Mouse (Mus musculus): ENCODE measurements around the gene Cdk14. TPM values are rescaled to one million over a fixed set of nuclear protein-coding genes. Genes with fewer than 3 reads are reported as not detected.
A peak's percentile ranks its signal among the peaks of the same experiment; 100 is the strongest.
"Not testable (repeated sequence)": the region's sequence is repeated elsewhere in the genome, so short reads cannot be mapped to it uniquely, and the experiment has no call there.

The Cdk14 gene
- polyA plus RNA-seq, 1 experiment from 2014 or later: 25.5 TPM

DNA sequence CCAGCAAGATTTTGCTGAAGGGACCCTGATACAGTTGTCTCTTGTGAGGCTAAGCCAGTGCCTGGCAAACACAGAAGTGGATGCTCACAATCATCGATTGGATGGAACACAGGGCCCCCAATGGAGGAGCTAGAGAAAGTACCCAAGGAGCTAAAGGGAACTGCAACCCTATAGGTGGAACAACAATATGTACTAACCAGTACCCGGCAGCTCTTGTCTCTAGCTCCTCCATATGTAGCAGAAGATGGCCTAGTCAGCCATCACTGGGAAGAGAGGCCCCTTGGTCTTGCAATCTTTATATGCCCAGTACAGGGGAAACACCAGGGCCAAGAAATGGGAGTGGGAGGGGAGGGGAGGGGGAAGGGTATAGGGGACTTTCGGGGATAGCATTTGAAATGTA lies 515.2 kb downstream of the Cdk14 start:
- H3K27ac ChIP-seq (ENCODE audit: low read depth, low read length); H3K9ac ChIP-seq (ENCODE audit: low read length); H3K27me3 ChIP-seq (ENCODE audit: control insufficient read depth, insufficient read depth, low read length); ATAC-seq (ENCODE audit: low FRiP score); H3K9me3 ChIP-seq (ENCODE audit: control insufficient read depth, low read length); H3K4me2 ChIP-seq; H3K4me1 ChIP-seq (ENCODE audit: control insufficient read depth, insufficient read depth, low read length); H3K36me3 ChIP-seq (ENCODE audit: control insufficient read depth, insufficient read depth, low read length); H3K4me3 ChIP-seq (ENCODE audit: low read depth, low read length): not testable (repeated sequence)
- 89% methylated on average over 3 of the region's 3 CpGs for WGBS
- DNase-seq (ENCODE audit: low spot score, missing footprints): peak; percentile 53

GRCm38 (mm10) chr5:4898241-4898640 lies 521.9 kb downstream of the Cdk14 start:
- Histone ChIP-seq H3K9me3 (ENCODE audit: control insufficient read depth, low read length) (no peaks in the 10 kb centered on the region), H3K4me1 (ENCODE audit: control insufficient read depth, insufficient read depth, low read length) (no peaks in the 10 kb centered on the region), H3K27ac (ENCODE audit: low read depth, low read length) (no peak overlapping the region), H3K36me3 (ENCODE audit: control insufficient read depth, insufficient read depth, low read length) (no peaks in the 10 kb centered on the region), H3K9ac (ENCODE audit: low read length) (no peak overlapping the region), H3K4me3 (ENCODE audit: low read depth, low read length) (no peak overlapping the region), H3K4me2 (no peak overlapping the region), H3K27me3 (ENCODE audit: control insufficient read depth, insufficient read depth, low read length) (no peaks in the 10 kb centered on the region)
- WGBS: 95% methylated on average over 2 of the region's 2 CpGs
- ATAC-seq (ENCODE audit: low FRiP score) (no peak), DNase-seq (ENCODE audit: low spot score, missing footprints) (peak; percentile 88)

- no peak overlapping the region for H3K27ac ChIP-seq (ENCODE audit: low read depth, low read length)
These were observed 525.1 kb downstream of the Cdk14 start for GRCm38 (mm10) chr5:4894988-4895387.

DNA sequence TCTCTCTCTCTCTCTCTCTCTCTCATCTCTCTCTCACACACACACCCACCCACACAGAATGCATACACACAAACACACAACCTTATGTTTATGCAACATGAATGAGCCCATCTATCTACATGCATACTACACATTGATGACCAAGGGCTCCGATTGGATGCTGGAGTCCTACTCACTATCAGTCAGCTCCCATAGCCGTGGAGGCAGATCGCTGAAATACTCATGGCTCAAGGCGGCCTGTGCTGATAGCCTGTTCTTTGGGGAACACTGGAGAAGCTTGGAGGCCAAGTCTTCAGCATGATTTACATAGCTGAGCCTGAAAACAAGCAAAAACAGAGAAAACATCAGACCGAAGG lies 526.3 kb downstream of the Cdk14 start:
- no peaks in the 10 kb centered on the region for H3K4me1 ChIP-seq (ENCODE audit: control insufficient read depth, insufficient read depth, low read length)
- no peaks in the 10 kb centered on the region for H3K36me3 ChIP-seq (ENCODE audit: control insufficient read depth, insufficient read depth, low read length)
- 80% methylated on average over 5 of the region's 5 CpGs for WGBS
- DNase-seq (ENCODE audit: low spot score, missing footprints) (peak; percentile 75), ATAC-seq (ENCODE audit: low FRiP score) (no peak)
- no peaks in the 10 kb centered on the region for H3K27me3 ChIP-seq (ENCODE audit: control insufficient read depth, insufficient read depth, low read length)
- H3K27ac ChIP-seq (ENCODE audit: low read depth, low read length): no peak overlapping the region
- no peak overlapping the region for H3K4me3 ChIP-seq (ENCODE audit: low read depth, low read length)
- H3K9ac ChIP-seq (ENCODE audit: low read length): no peak overlapping the region
- H3K4me2 ChIP-seq: no peak overlapping the region
- H3K9me3 ChIP-seq (ENCODE audit: control insufficient read depth, low read length): no peaks in the 10 kb centered on the region

More at GRCm38 (mm10) chr5:4894988-4895387, 525.1 kb downstream of the Cdk14 start:
- Histone ChIP-seq H3K27me3 (ENCODE audit: control insufficient read depth, insufficient read depth, low read length) (no peaks in the 10 kb centered on the region), H3K9me3 (ENCODE audit: control insufficient read depth, low read length) (no peaks in the 10 kb centered on the region), H3K9ac (ENCODE audit: low read length) (no peak overlapping the region), H3K4me1 (ENCODE audit: control insufficient read depth, insufficient read depth, low read length) (no peaks in the 10 kb centered on the region), H3K4me3 (ENCODE audit: low read depth, low read length) (no peak overlapping the region), H3K4me2 (no peak overlapping the region), H3K36me3 (ENCODE audit: control insufficient read depth, insufficient read depth, low read length) (no peaks in the 10 kb centered on the region)
- WGBS: 78% methylated on average over 3 of the region's 3 CpGs
- ATAC-seq (ENCODE audit: low FRiP score) (no peak), DNase-seq (ENCODE audit: low spot score, missing footprints) (peak; percentile 17)

DNA sequence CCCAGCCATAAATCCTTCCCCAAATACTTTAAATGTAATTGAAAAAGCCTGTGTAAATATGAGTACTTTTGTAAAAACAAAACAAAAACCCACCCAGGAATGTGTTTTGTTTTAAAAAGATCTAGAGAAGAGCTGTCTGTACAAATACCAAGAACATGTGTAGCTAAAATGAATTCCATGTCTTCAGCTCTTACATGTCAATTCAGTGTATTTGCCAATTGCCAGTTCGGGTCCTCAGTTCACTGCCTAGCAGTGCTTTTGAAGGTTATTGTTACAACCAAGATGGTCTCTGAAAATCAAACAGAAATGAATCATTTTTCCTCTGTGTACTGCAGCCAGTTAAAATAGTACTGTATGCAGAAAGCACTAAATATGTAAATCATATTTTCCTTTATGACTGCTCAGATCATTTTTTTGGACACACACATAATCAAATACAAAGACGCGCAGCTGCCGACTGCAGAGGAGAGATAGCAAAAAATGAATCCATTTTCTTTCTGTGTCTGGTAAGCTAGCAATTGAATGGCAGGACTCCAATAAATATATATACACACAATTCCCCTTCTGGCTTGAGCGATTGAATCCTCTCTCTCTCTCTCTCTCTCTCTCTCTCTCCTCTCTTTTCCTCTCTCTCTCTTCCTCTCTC lies 526.8 kb downstream of the Cdk14 start:
- Histone ChIP-seq H3K36me3 (ENCODE audit: control insufficient read depth, insufficient read depth, low read length) (no peaks in the 10 kb centered on the region), H3K27me3 (ENCODE audit: control insufficient read depth, insufficient read depth, low read length) (no peaks in the 10 kb centered on the region), H3K4me2 (no peak overlapping the region), H3K4me1 (ENCODE audit: control insufficient read depth, insufficient read depth, low read length) (no peaks in the 10 kb centered on the region), H3K4me3 (ENCODE audit: low read depth, low read length) (no peak overlapping the region), H3K27ac (ENCODE audit: low read depth, low read length) (no peak overlapping the region), H3K9ac (ENCODE audit: low read length) (no peak overlapping the region), H3K9me3 (ENCODE audit: control insufficient read depth, low read length) (no peaks in the 10 kb centered on the region)
- 80% methylated on average over 5 of the region's 5 CpGs for WGBS
- ATAC-seq (ENCODE audit: low FRiP score) (no peak), DNase-seq (ENCODE audit: low spot score, missing footprints) (peak; percentile 81)

- Histone ChIP-seq H3K9ac (ENCODE audit: low read length) (no peak overlapping the region), H3K4me2 (no peak overlapping the region), H3K36me3 (ENCODE audit: control insufficient read depth, insufficient read depth, low read length) (no peaks in the 10 kb centered on the region), H3K4me1 (ENCODE audit: control insufficient read depth, insufficient read depth, low read length) (no peaks in the 10 kb centered on the region), H3K27ac (ENCODE audit: low read depth, low read length) (no peak overlapping the region; the same call in 1 of the 2 replicates), H3K27me3 (ENCODE audit: control insufficient read depth, insufficient read depth, low read length) (no peaks in the 10 kb centered on the region), H3K4me3 (ENCODE audit: low read depth, low read length) (no peak overlapping the region), H3K9me3 (ENCODE audit: control insufficient read depth, low read length) (no peaks in the 10 kb centered on the region)
- DNase-seq (ENCODE audit: low spot score, missing footprints) (no peak), ATAC-seq (ENCODE audit: low FRiP score) (no peak)
- 79% methylated on average over 4 of the region's 4 CpGs for WGBS
These were observed 527.4 kb downstream of the Cdk14 start for GRCm38 (mm10) chr5:4892734-4893133.

- H3K36me3 ChIP-seq (ENCODE audit: control insufficient read depth, insufficient read depth, low read length): no peaks in the 10 kb centered on the region
- no peak overlapping the region for H3K4me3 ChIP-seq (ENCODE audit: low read depth, low read length)
- no peak overlapping the region for H3K4me2 ChIP-seq
- 75% methylated on average over 17 of the region's 17 CpGs for WGBS
- H3K4me1 ChIP-seq (ENCODE audit: control insufficient read depth, insufficient read depth, low read length): no peaks in the 10 kb centered on the region
- H3K27ac ChIP-seq (ENCODE audit: low read depth, low read length): no peak overlapping the region
- no peaks in the 10 kb centered on the region for H3K27me3 ChIP-seq (ENCODE audit: control insufficient read depth, insufficient read depth, low read length)
- peak; percentile 50; the same call in 1 of the 2 replicates for ATAC-seq (ENCODE audit: low FRiP score)
- peak; percentile 81 for DNase-seq (ENCODE audit: low spot score, missing footprints)
- no peak overlapping the region for H3K9ac ChIP-seq (ENCODE audit: low read length)
- no peaks in the 10 kb centered on the region for H3K9me3 ChIP-seq (ENCODE audit: control insufficient read depth, low read length)
These were observed 528.0 kb downstream of the Cdk14 start for GRCm38 (mm10) chr5:4891862-4892704.

DNA sequence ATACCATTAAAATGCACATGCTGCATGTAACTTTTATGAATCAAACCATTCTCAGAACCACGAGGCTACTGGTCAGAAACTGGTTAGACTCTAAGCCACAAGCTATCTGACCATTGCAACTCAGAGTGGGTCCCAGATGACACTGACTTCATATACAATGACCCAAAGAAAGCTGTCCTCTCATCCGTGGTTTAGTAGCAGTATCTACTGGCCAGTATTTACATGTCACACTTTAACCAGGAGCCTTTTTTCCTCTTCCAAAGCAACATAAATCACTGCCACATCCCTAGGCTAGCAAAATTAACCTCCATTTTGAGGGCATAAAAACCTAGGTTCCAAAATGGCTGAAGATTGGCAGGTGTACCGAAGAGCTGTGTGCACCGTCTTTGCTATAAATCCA lies 533.0 kb downstream of the Cdk14 start:
- ATAC-seq (ENCODE audit: low FRiP score) (no peak), DNase-seq (ENCODE audit: low spot score, missing footprints) (peak; percentile 65)
- no peaks in the 10 kb centered on the region for H3K27me3 ChIP-seq (ENCODE audit: control insufficient read depth, insufficient read depth, low read length)
- H3K9ac ChIP-seq (ENCODE audit: low read length): no peak overlapping the region
- WGBS: 88% methylated on average over 4 of the region's 4 CpGs
- no peak overlapping the region for H3K27ac ChIP-seq (ENCODE audit: low read depth, low read length)
- H3K36me3 ChIP-seq (ENCODE audit: control insufficient read depth, insufficient read depth, low read length): no peaks in the 10 kb centered on the region
- H3K4me3 ChIP-seq (ENCODE audit: low read depth, low read length): no peak overlapping the region
- H3K4me2 ChIP-seq: no peak overlapping the region
- H3K9me3 ChIP-seq (ENCODE audit: control insufficient read depth, low read length): no peaks in the 10 kb centered on the region
- no peaks in the 10 kb centered on the region for H3K4me1 ChIP-seq (ENCODE audit: control insufficient read depth, insufficient read depth, low read length)

GRCm38 (mm10) chr5:4882841-4883240 lies 537.3 kb downstream of the Cdk14 start:
- Histone ChIP-seq H3K9me3 (ENCODE audit: control insufficient read depth, low read length) (no peaks in the 10 kb centered on the region), H3K9ac (ENCODE audit: low read length) (no peak overlapping the region), H3K4me2 (no peak overlapping the region), H3K4me1 (ENCODE audit: control insufficient read depth, insufficient read depth, low read length) (peaks cover 6% of the 10 kb centered on the region), H3K27me3 (ENCODE audit: control insufficient read depth, insufficient read depth, low read length) (no peaks in the 10 kb centered on the region), H3K36me3 (ENCODE audit: control insufficient read depth, insufficient read depth, low read length) (no peaks in the 10 kb centered on the region), H3K4me3 (ENCODE audit: low read depth, low read length) (no peak overlapping the region), H3K27ac (ENCODE audit: low read depth, low read length) (no peak overlapping the region)
- ATAC-seq (ENCODE audit: low FRiP score) (no peak), DNase-seq (ENCODE audit: low spot score, missing footprints) (peak; percentile 51)
- WGBS: 94% methylated on average over 1 of the region's 1 CpGs
